Mouse (Mus musculus) heart, postnatal 25 days (tissue): Measurements from ENCODE around the gene Zap70. TPM values are rescaled to one million over a fixed set of nuclear protein-coding genes. Genes with fewer than 3 reads are reported as not detected.
"Not testable (repeated sequence)": the region's sequence is repeated elsewhere in the genome, so short reads cannot be mapped to it uniquely, and the experiment has no call there.

Source experiments
- DNase-seq: peaks from one replicate; pipeline ENCODE4 v3.0.0; 2022; ENCODE audit warnings: low spot score
- intact Hi-C: fragments of 180-260 bp; cut with DNase I; formaldehyde crosslinking; loops from one replicate; pipeline ENCODE4 v1.15.1; 2025
- total RNA-seq, 2 experiments: library from RNA; stranded (reverse); gene quantifications; 2 replicates each; pipeline ENCODE4 v1.2.3; 2021

Gene Zap70
- total RNA-seq, 2 experiments from 2014 or later = 0.18 to 0.53 TPM

GRCm38 (mm10) chr1:36814271-36814903 lies 52.8 kb downstream of the Zap70 start:
- intact Hi-C loops = no loop called here
- DNase-seq = no peak

- intact Hi-C loops = no loop called here
- DNase-seq = no peak
Measured at GRCm38 (mm10) chr1:36815166-36815565, 53.6 kb downstream of the Zap70 start.

- DNase-seq = not testable (repeated sequence)
- intact Hi-C loops = loop anchor here (2.0 to 5.0 kb wide), 2 partner anchors 120 to 315 kb away; partner anchors contain the start of gene Tmem131
Measured at GRCm38 (mm10) chr1:36821918-36822317, 60.3 kb downstream of the Zap70 start.

- no peak for DNase-seq
- intact Hi-C loops = loop anchor here (5.0 kb wide), 1 partner anchor 118 kb away; the partner anchor contains the start of gene Tmem131
Measured at GRCm38 (mm10) chr1:36824356-36824755, 62.8 kb downstream of the Zap70 start.

GRCm38 (mm10) chr1:36830913-36831866 lies 69.6 kb downstream of the Zap70 start:
- DNase-seq = no peak
- intact Hi-C loops = no loop called here

Other genes with a start within 250 kb of the Zap70 start
- gene Cnnm3, start 249.9 kb upstream of the Zap70 start, total RNA-seq = 10 to 100 TPM; 14.7 to 15.7 TPM
- gene Ankrd23, start 224.9 kb upstream of the Zap70 start, total RNA-seq = 100 to 1,000 TPM; 215 to 337 TPM
- 100 to 1,000 TPM; 112 to 186 TPM for gene Gm42417, start 222.4 kb upstream of the Zap70 start, total RNA-seq
- 1 to 10 TPM; 5.6 to 8.1 TPM for gene Ankrd39, start 214.4 kb upstream of the Zap70 start, total RNA-seq
- gene Sema4c, start 203.4 kb upstream of the Zap70 start, total RNA-seq = 10 to 100 TPM; 14.8 to 15.7 TPM
- gene Fam178b, start 78.6 kb upstream of the Zap70 start, total RNA-seq = under 1 TPM in 1 of 2 experiments, not detected in 1; 0.83 TPM
- 1,000 to 10,000 TPM; 2,198 to 2,230 TPM for gene Cox5b, start 70.3 kb upstream of the Zap70 start, total RNA-seq
- not detected for gene 4933424G06Rik, start 51.6 kb upstream of the Zap70 start, total RNA-seq
- 100 to 1,000 TPM; 104 to 107 TPM for gene Actr1b, start 47.4 kb upstream of the Zap70 start, total RNA-seq
- gene Tmem131, start 181.9 kb downstream of the Zap70 start, total RNA-seq = 10 to 100 TPM; 30.7 to 33.5 TPM